Mouse (Mus musculus) myocyte (in vitro differentiated cells): Measurements from ENCODE around the gene Zfpm1. TPM values are rescaled to one million over a fixed set of nuclear protein-coding genes. Genes with fewer than 3 reads are reported as not detected.
A peak's percentile ranks its signal among the peaks of the same experiment; 100 is the strongest.

Experiments
- H3K27me3 ChIP-seq: one replicate; pipeline ENCODE4 v1.6.1; 2011; ENCODE audit not compliant: control insufficient read depth, insufficient read depth, insufficient read length
- H3K36me3 ChIP-seq: one replicate; pipeline ENCODE4 v1.6.1; 2011; ENCODE audit not compliant: control insufficient read depth, insufficient read depth
- H3K4me2 ChIP-seq: one replicate; pipeline ENCODE4 v1.6.1; 2011; ENCODE audit warnings: low read depth, control low read depth
- H3K4me3 ChIP-seq: one replicate; pipeline ENCODE4 v1.5.1; 2011; ENCODE audit warnings: mild to moderate bottlenecking, control low read depth, moderate library complexity
- H3K79me2 ChIP-seq: one replicate; pipeline ENCODE4 v1.6.1; 2011; ENCODE audit not compliant: control insufficient read depth, insufficient read depth
- H3ac ChIP-seq: one replicate; pipeline ENCODE4 v1.6.1; 2011; ENCODE audit not compliant: control insufficient read depth, insufficient read length
- CEBPB ChIP-seq: IDR thresholded peaks from 2 replicates; pipeline ENCODE4 v1.6.1; 2011; ENCODE audit warnings: mild to moderate bottlenecking, moderate library complexity; ENCODE audit not compliant: poor library complexity, insufficient read depth, severe bottlenecking
- E2F4 ChIP-seq: IDR thresholded peaks from one replicate; pipeline ENCODE4 v1.6.1; 2011; ENCODE audit warnings: mild to moderate bottlenecking, control low read depth, moderate library complexity; ENCODE audit not compliant: insufficient read depth
- MAX ChIP-seq: IDR thresholded peaks from one replicate; pipeline ENCODE4 v1.6.1; 2011; ENCODE audit warnings: low read depth, mild to moderate bottlenecking, control low read depth
- MYOD1 ChIP-seq, 3 experiments: IDR thresholded peaks; one replicate each; pipeline ENCODE4 v1.6.1; 2011; ENCODE audit warnings: control low read depth in 2 of 3, low read depth in 2 of 3, mild to moderate bottlenecking in 2 of 3, moderate library complexity in 1 of 3; ENCODE audit not compliant: insufficient read length in 2 of 3, control insufficient read depth in 1 of 3
- MYOG ChIP-seq, 3 experiments: IDR thresholded peaks; one replicate each; pipeline ENCODE4 v1.6.1; 2011; ENCODE audit warnings: control low read depth in 2 of 3, low read depth in 2 of 3, mild to moderate bottlenecking in 2 of 3; ENCODE audit not compliant: insufficient read length in 2 of 3, control insufficient read depth in 1 of 3, insufficient read depth in 1 of 3
- POLR2A ChIP-seq: IDR thresholded peaks from one replicate; pipeline ENCODE4 v1.6.1; 2011; ENCODE audit warnings: low read depth, mild to moderate bottlenecking, control low read depth, moderate library complexity; ENCODE audit not compliant: insufficient read length
- POLR2AphosphoS2 ChIP-seq: IDR thresholded peaks from one replicate; pipeline ENCODE4 v1.6.1; 2011; ENCODE audit warnings: low read depth, control low read depth; ENCODE audit not compliant: insufficient read length
- REST ChIP-seq: IDR thresholded peaks from one replicate; pipeline ENCODE4 v1.6.1; 2011; ENCODE audit warnings: mild to moderate bottlenecking, control low read depth, moderate library complexity; ENCODE audit not compliant: insufficient read depth, insufficient read length
- SRF ChIP-seq: IDR thresholded peaks from one replicate; pipeline ENCODE4 v1.6.1; 2011; ENCODE audit warnings: low read depth; ENCODE audit not compliant: control insufficient read depth, insufficient read length
- TCF12 ChIP-seq: IDR thresholded peaks from one replicate; pipeline ENCODE4 v1.6.1; 2011; ENCODE audit warnings: mild to moderate bottlenecking, control low read depth; ENCODE audit not compliant: poor library complexity, insufficient read depth, severe bottlenecking
- TCF3 ChIP-seq: IDR thresholded peaks from one replicate; pipeline ENCODE4 v1.6.1; 2011; ENCODE audit warnings: low read depth, control low read depth; ENCODE audit not compliant: insufficient read length
- USF1 ChIP-seq: IDR thresholded peaks from one replicate; pipeline ENCODE4 v1.6.1; 2011; ENCODE audit warnings: low read depth, mild to moderate bottlenecking, control low read depth, moderate library complexity
- polyA plus RNA-seq: library from polyadenylated mRNA; unstranded; fragments of >200 nt; fragmentation: generic; extraction: Trizol; gene quantifications from one replicate; pipeline ENCODE4 v1.2.1, GENCODE M21; 2012; ENCODE audit warnings: missing spikeins

Gene Zfpm1
- polyA plus RNA-seq, 1 experiment, result 22.6 TPM

DNA sequence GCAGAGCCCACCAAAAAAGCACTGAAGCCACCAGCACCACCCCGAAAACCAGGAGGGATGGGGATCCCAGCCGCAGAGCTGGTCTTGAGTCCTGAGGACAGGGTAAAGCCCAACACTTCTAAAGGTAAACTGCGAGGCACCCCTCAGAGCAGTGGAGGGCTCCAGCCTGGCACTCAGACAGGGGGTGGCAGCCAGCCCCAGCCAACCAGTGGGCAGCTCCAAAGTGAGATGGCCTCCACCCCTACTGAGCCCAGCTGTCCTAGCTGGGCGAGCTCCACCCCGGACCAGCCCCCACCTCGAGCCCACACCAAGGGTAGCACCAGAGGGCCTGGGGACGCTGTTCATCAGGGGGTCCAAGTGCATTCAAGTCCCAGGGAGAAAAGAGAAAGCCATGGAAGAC, 11.4 kb upstream of the Zfpm1 start:
- Histone ChIP-seq H3K4me2 (no peak overlapping the region), H3K79me2 (no peaks in the 10 kb centered on the region), H3K27me3 (no peaks in the 10 kb centered on the region), H3K4me3 (no peak overlapping the region), H3K36me3 (peaks cover 4% of the 10 kb centered on the region), H3ac (no peak overlapping the region)
- TF ChIP-seq POLR2A, result no peak
- TF ChIP-seq E2F4, result no peak
- no peak for TF ChIP-seq CEBPB
- no peak for TF ChIP-seq MAX
- TF ChIP-seq TCF12, result no peak
- no peak for TF ChIP-seq POLR2AphosphoS2

DNA sequence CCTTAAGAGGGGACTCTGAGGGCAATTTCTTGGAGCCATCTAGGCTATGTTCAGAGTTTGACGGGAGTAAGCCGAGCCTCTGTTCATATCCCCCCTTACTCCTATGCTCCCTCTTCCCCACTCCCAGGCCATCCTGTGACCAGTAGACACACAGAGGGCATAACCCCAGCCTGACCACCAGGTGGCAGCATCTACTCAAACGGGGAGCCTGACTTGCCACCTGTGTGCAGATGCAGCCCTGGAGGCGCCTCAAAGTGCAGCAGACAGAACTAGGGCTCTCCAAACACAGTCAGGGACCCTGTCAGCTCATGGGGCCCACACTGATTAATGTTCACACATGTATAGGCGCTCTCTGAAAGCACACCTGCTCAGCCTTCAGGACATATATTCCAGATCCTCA, 8.8 kb upstream of the Zfpm1 start:
- no peak overlapping the region for H3K4me2 ChIP-seq
- H3ac ChIP-seq, result no peak overlapping the region
- no peak overlapping the region for H3K4me3 ChIP-seq
- H3K79me2 ChIP-seq, result no peaks in the 10 kb centered on the region
- H3K27me3 ChIP-seq, result no peaks in the 10 kb centered on the region
- TF ChIP-seq MYOD1 (IDR thresholded peaks at IDR 0.05; ENCODE audit: control insufficient read depth in 1 of 3, insufficient read length in 2 of 3, low read depth in 2 of 3) (peak in 1 of 3 experiments; percentile 56), TCF12 (no peak), POLR2AphosphoS2 (peak; percentile 70)
- H3K36me3 ChIP-seq, result no peaks in the 10 kb centered on the region

DNA sequence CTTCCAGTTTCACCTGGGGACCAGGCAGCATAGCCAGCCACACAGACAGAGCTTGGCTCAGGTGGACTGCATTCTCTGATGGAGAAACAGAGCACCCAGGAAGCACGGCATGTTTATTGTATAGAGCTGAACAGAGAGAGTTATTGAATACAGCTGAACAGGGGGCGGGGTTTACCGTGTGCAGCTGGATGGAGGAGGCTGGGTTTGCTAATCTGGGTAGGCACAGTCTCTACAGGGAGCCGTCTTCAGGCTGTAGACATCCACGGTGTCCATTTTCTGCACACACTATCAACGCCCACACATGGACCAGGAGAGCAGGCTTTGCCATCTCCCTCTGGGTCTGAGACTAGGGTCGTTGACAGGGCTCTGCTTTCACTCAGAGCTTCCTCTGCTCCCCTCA, 8.1 kb upstream of the Zfpm1 start:
- Histone ChIP-seq H3K4me2 (no peak overlapping the region), H3K36me3 (no peaks in the 10 kb centered on the region), H3ac (no peak overlapping the region), H3K27me3 (no peaks in the 10 kb centered on the region), H3K4me3 (no peak overlapping the region), H3K79me2 (no peaks in the 10 kb centered on the region)
- TF ChIP-seq USF1, result no peak

DNA sequence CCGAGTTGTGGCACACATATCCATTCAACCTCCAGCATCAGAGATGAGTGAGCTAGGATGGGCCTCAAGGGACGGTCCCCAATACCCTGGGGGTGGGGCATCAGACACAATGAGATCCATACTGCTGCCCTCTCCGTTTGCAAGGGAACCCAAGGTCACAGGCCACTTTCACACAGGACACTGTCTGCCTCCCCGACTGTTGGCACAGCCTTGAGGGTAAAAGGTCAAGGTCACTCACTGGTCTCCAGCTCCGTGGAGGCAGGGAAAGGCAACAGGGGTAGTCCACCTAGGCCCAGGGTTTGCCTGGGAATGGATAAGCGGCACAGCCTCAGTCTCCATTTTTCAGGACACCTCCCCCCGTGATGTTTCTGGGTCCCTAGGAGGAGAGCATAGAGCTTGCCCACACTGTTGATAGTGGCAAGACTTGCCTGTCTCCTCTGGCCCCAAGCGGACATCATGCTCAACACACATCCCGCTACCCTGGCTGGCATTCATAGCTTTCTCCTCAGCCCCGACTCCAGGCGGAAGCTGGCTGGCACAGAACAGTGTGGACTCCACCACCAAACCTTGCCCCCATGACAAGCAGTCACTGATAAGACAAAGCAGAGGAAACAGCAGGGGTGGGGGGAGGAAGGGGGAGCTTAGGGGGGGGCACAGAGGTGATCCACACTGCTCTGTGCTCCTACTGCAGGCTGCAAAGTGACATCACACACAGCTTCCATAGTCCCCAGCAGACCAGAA, 7.1 kb upstream of the Zfpm1 start:
- Histone ChIP-seq H3K79me2 (no peaks in the 10 kb centered on the region), H3ac (no peak overlapping the region), H3K4me3 (no peak overlapping the region), H3K4me2 (no peak overlapping the region), H3K27me3 (no peaks in the 10 kb centered on the region), H3K36me3 (no peaks in the 10 kb centered on the region)
- peak; percentile 66 for TF ChIP-seq POLR2AphosphoS2
- TF ChIP-seq MYOG (IDR thresholded peaks at IDR 0.05; ENCODE audit: control insufficient read depth in 1 of 3, insufficient read depth in 1 of 3, insufficient read length in 2 of 3, low read depth in 2 of 3), result no peak

DNA sequence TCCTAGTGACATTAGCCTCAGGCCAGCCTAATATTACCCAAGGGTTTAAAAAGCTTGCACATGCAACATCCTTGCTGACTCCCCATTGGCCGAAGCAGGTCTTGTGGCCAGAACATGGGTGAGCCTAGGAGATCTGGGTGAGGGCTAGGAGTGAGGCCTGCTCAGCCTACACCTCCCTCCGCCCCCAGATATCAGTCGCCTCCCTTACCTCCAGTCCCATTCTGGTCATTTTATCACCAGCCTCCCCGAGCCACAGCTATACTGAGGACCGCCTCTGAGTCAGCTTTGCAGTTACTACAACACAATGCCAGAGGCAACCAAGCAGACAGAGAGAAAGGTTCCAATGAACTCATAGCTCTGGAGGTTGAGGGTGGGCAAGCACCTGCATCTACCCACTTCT, 5.6 kb upstream of the Zfpm1 start:
- Histone ChIP-seq H3K79me2 (no peaks in the 10 kb centered on the region), H3K4me3 (no peak overlapping the region), H3K36me3 (no peaks in the 10 kb centered on the region), H3K4me2 (no peak overlapping the region), H3ac (no peak overlapping the region), H3K27me3 (no peaks in the 10 kb centered on the region)
- TF ChIP-seq SRF (no peak), CEBPB (no peak), POLR2A (no peak), TCF12 (no peak), POLR2AphosphoS2 (no peak), E2F4 (no peak), TCF3 (no peak), USF1 (no peak), REST (no peak), MYOD1 (IDR thresholded peaks at IDR 0.05; ENCODE audit: control insufficient read depth in 1 of 3, insufficient read length in 2 of 3, low read depth in 2 of 3) (no peak), MYOG (IDR thresholded peaks at IDR 0.05; ENCODE audit: control insufficient read depth in 1 of 3, insufficient read depth in 1 of 3, insufficient read length in 2 of 3, low read depth in 2 of 3) (no peak), MAX (no peak)

DNA sequence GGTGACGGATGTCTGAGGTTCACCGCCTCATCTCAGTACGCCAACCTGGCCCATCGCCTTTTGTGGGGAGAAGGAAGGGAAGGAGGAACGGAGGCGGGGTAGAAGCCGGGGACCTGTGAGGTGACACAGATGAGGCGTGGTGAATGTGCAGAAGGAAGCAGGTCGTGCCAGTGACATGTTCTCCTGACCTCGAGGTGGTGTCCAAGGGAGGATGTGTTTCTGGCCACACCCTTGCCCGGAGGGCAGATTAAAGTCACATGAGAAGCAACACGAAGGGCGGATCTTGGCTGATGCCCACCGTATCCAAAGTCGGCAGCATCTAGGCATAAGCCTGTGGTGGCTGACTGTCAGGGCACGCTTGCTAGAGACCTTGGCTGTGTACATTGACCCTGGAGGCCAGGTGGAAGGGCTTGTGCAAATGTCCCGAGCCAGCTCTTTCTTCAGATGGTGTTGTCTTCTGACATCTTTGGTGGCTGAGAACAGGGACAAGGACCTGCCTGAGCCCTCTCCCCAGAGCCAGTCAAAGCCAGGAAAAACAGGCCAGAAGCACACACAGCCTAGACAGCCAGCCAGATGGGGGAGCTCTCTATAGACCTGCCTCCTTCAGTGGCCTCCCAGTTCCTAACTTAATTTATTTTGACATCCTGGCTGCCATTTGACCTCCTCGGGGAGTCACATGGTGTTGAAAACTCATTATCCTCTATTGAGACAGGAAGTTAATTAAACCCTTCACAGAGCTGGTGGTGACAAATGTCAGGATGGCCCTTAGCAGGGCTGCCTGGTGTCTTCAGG, 4.5 kb upstream of the Zfpm1 start:
- no peak overlapping the region for H3ac ChIP-seq
- H3K79me2 ChIP-seq, result no peaks in the 10 kb centered on the region
- TF ChIP-seq SRF, result no peak

More for the DNA sequence above, 4.5 kb upstream of the Zfpm1 start:
- no peaks in the 10 kb centered on the region for H3K36me3 ChIP-seq
- no peaks in the 10 kb centered on the region for H3K27me3 ChIP-seq
- no peak overlapping the region for H3K4me3 ChIP-seq
- no peak overlapping the region for H3K4me2 ChIP-seq
